19 mouse cellular contexts compared by ENCODE assay signal in genomic region chr11:80767320-80767617, GRCm38 (mm10). TPM values are rescaled to one million over a fixed set of nuclear protein-coding genes. Genes with fewer than 3 reads are reported as not detected.
DNase-seq lines count a peak whose midpoint lies in the region; ATAC-seq and TF ChIP-seq lines count a peak whose summit lies in the region.
"Had no signal": no experiment of that assay in that cellular context is flagged by ENCODE, and none has a peak within 500 bp of the region (broad histone marks: within the 10 kb centered on the region; RNA-seq: fewer than 3 reads in every experiment).

No protein-coding gene starts in this region.

- WGBS in kidney, embryonic 14.5 days, result 65% methylated on average over 3 of the region's 3 CpGs
- 54% methylated on average over 3 of the region's 3 CpGs for WGBS in lung, embryonic 16.5 days
- WGBS in stomach, postnatal 0 days, result 63% methylated on average over 3 of the region's 3 CpGs

- no peaks in the 10 kb centered on the region for H3K36me3 ChIP-seq in kidney, embryonic 14.5 days (ENCODE audit: control insufficient read depth, insufficient read depth, low read length)
- H3K36me3 ChIP-seq in lung, embryonic 16.5 days (ENCODE audit: control insufficient read depth, insufficient read depth, low read length), result no peaks in the 10 kb centered on the region
- no peaks in the 10 kb centered on the region for H3K36me3 ChIP-seq in stomach, postnatal 0 days (ENCODE audit: control insufficient read depth, insufficient read depth, low read length)
- H3K36me3 ChIP-seq: embryonic facial prominence, embryonic 15.5 days; forebrain, embryonic 15.5 days; heart, embryonic 12.5 days; hindbrain, embryonic 10.5 days had no signal

- no peak overlapping the region for H3K4me2 ChIP-seq in kidney, embryonic 14.5 days (replicated peaks; ENCODE audit: low read depth, low read length)
- H3K4me2 ChIP-seq in lung, embryonic 16.5 days (ENCODE audit: low read depth, low read length), result no peak overlapping the region
- no peak overlapping the region for H3K4me2 ChIP-seq in stomach, postnatal 0 days (replicated peaks; ENCODE audit: low read depth)
- H3K4me2 ChIP-seq: embryonic facial prominence, embryonic 15.5 days; forebrain, embryonic 15.5 days; heart, embryonic 12.5 days; hindbrain, embryonic 14.5 days had no signal

- H3K27me3 ChIP-seq in kidney, embryonic 14.5 days (ENCODE audit: control insufficient read depth, insufficient read depth, low read length), result no peaks in the 10 kb centered on the region
- no peaks in the 10 kb centered on the region for H3K27me3 ChIP-seq in lung, embryonic 16.5 days (ENCODE audit: control insufficient read depth, insufficient read depth, low read depth, low read length)
- no peaks in the 10 kb centered on the region for H3K27me3 ChIP-seq in stomach, postnatal 0 days (ENCODE audit: control insufficient read depth, insufficient read depth, low read length)
- H3K27me3 ChIP-seq: CH12.LX; embryonic facial prominence, embryonic 15.5 days; forebrain, embryonic 15.5 days; heart, embryonic 12.5 days had no signal

- peaks cover 10% of the 10 kb centered on the region for H3K4me1 ChIP-seq in kidney, embryonic 14.5 days (ENCODE audit: control insufficient read depth, insufficient read depth, low read length)
- H3K4me1 ChIP-seq in lung, embryonic 16.5 days (replicated peaks; ENCODE audit: control insufficient read depth, insufficient read depth, low read length), result peaks cover 28% of the 10 kb centered on the region
- H3K4me1 ChIP-seq in stomach, postnatal 0 days (replicated peaks; ENCODE audit: control insufficient read depth, insufficient read depth), result no peaks in the 10 kb centered on the region
- H3K4me1 ChIP-seq: forebrain, embryonic 15.5 days had no signal

- H3K9me3 ChIP-seq in kidney, embryonic 14.5 days (ENCODE audit: control insufficient read depth, low read length), result no peaks in the 10 kb centered on the region
- H3K9me3 ChIP-seq in lung, embryonic 16.5 days (ENCODE audit: control insufficient read depth, low read length), result no peaks in the 10 kb centered on the region
- H3K9me3 ChIP-seq in stomach, postnatal 0 days (ENCODE audit: control insufficient read depth, low read length), result no peaks in the 10 kb centered on the region
- H3K9me3 ChIP-seq: embryonic facial prominence, embryonic 15.5 days; forebrain, embryonic 15.5 days; heart, embryonic 12.5 days; hindbrain, embryonic 10.5 days had no signal

- H3K27ac ChIP-seq in kidney, embryonic 14.5 days (ENCODE audit: low read depth, low read length), result no peak overlapping the region
- H3K27ac ChIP-seq in lung, embryonic 16.5 days (ENCODE audit: low read length), result peak overlapping the region; percentile 55
- no peak overlapping the region for H3K27ac ChIP-seq in stomach, postnatal 0 days (replicated peaks)
- H3K27ac ChIP-seq: embryonic facial prominence, embryonic 15.5 days; forebrain, embryonic 15.5 days; heart, adult 2 months; hindbrain, embryonic 10.5 days; hindbrain, embryonic 14.5 days had no signal

- no peak for TF ChIP-seq EP300 in stomach, postnatal 0 days (optimal IDR thresholded peaks at IDR 0.05)

- DNase-seq in kidney, adult 11 months, result peak; percentile 32
- no peak for DNase-seq in lung, postnatal 10 days
- DNase-seq in stomach, postnatal 0 days (ENCODE audit: low spot score), result no peak
- DNase-seq: adrenal gland, postnatal 10 days; cerebellum, adult 11 months; cerebellum, adult 8-10 months; cerebellum, postnatal 14 days; embryo, embryonic 11 days; gastrocnemius, postnatal 10 days; heart, adult 2 months had no signal

- no peak for ATAC-seq in kidney, embryonic 14.5 days (ENCODE audit: low FRiP score, low TSS enrichment)
- ATAC-seq in lung, embryonic 16.5 days (ENCODE audit: low read depth), result no peak
- 0 out of 2 replicates have a peak, but pooled peaks have one; percentile 16 for ATAC-seq in erythroblast, adult 5-6 weeks (replicated peaks; ENCODE audit: low FRiP score, poor library complexity, severe bottlenecking)
- ATAC-seq in stomach, postnatal 0 days (ENCODE audit: low FRiP score, low TSS enrichment), result no peak
- ATAC-seq: forebrain, embryonic 15.5 days had no signal

- no peak overlapping the region for H3K9ac ChIP-seq in kidney, embryonic 14.5 days (ENCODE audit: low read depth, low read length)
- H3K9ac ChIP-seq in lung, embryonic 16.5 days (ENCODE audit: low read length), result no peak overlapping the region
- no peak overlapping the region for H3K9ac ChIP-seq in stomach, postnatal 0 days (ENCODE audit: low read length)
- H3K9ac ChIP-seq: embryonic facial prominence, embryonic 15.5 days; forebrain, embryonic 15.5 days; heart, embryonic 12.5 days; hindbrain, embryonic 14.5 days had no signal

- TF ChIP-seq CTCF in stomach, postnatal 0 days (IDR thresholded peaks at IDR 0.05; ENCODE audit: low read depth), result no peak

- H3K4me3 ChIP-seq in kidney, embryonic 14.5 days (ENCODE audit: low read length), result no peak overlapping the region
- no peak overlapping the region for H3K4me3 ChIP-seq in lung, embryonic 16.5 days (ENCODE audit: low read length)
- H3K4me3 ChIP-seq in stomach, postnatal 0 days (ENCODE audit: low read depth, low read length), result no peak overlapping the region
- H3K4me3 ChIP-seq: embryonic facial prominence, embryonic 15.5 days; forebrain, embryonic 15.5 days; heart, adult 2 months; heart, embryonic 12.5 days; hindbrain, embryonic 10.5 days had no signal

RNA-seq across cellular contexts. Expression of gene Myo1d, which starts 12.6 kb away (rescaled TPM):
- 10.7 and 16.0 TPM in 2 replicates for polyA plus RNA-seq in kidney, embryonic 14.5 days (2014; fragmentation: Nextera tagmentation; extraction: Ambion mirVana)
- 21.0 and 21.7 TPM in 2 replicates for polyA plus RNA-seq in lung, embryonic 16.5 days (2015; fragmentation: Nextera tagmentation; extraction: Ambion mirVana)
- total RNA-seq in erythroblast, adult 5-6 weeks (2015; ENCODE audit: low replicate concordance), result 64.4 and 69.2 TPM in 2 replicates
- 74.5 and 89.8 TPM in 2 replicates for total RNA-seq in erythroblast, adult 5-6 weeks (2017; ENCODE audit: low replicate concordance)
- 21.6 and 24.4 TPM in 2 replicates for polyA plus RNA-seq in stomach, postnatal 0 days (2015; fragmentation: Nextera tagmentation; extraction: Ambion mirVana)

RNA-seq across cellular contexts. Expression of gene Tmem98, which starts 42.7 kb away (rescaled TPM):
- polyA plus RNA-seq in kidney, embryonic 14.5 days (2014; fragmentation: Nextera tagmentation; extraction: Ambion mirVana), result 111 and 115 TPM in 2 replicates
- polyA plus RNA-seq in lung, embryonic 16.5 days (2015; fragmentation: Nextera tagmentation; extraction: Ambion mirVana), result 119 and 123 TPM in 2 replicates
- total RNA-seq in erythroblast, adult 5-6 weeks (2015; ENCODE audit: low replicate concordance), result not detected in 2 replicates
- not detected in 2 replicates for total RNA-seq in erythroblast, adult 5-6 weeks (2017; ENCODE audit: low replicate concordance)
- 126 and 129 TPM in 2 replicates for polyA plus RNA-seq in stomach, postnatal 0 days (2015; fragmentation: Nextera tagmentation; extraction: Ambion mirVana)
